Mouse (Mus musculus): ENCODE measurements around the gene Apela.
"Not testable (repeated sequence)": the region's sequence is repeated elsewhere in the genome, so short reads cannot be mapped to it uniquely, and the experiment has no call there.

Apela gene

GRCm38 (mm10) chr8:65022485-65022884 is 14.7 kb downstream of the Apela start:
- peak; percentile 11 for DNase-seq (ENCODE audit: low read depth)

GRCm38 (mm10) chr8:65018423-65018822 is 18.7 kb downstream of the Apela start, which contains the start of the genes Trim61 and Trim60:
Gene Trim61, minus strand, starts transcription at chr8:65018523.
Gene Trim60, minus strand, starts transcription at chr8:65018584.
- no peak for DNase-seq (ENCODE audit: low read depth)

DNA sequence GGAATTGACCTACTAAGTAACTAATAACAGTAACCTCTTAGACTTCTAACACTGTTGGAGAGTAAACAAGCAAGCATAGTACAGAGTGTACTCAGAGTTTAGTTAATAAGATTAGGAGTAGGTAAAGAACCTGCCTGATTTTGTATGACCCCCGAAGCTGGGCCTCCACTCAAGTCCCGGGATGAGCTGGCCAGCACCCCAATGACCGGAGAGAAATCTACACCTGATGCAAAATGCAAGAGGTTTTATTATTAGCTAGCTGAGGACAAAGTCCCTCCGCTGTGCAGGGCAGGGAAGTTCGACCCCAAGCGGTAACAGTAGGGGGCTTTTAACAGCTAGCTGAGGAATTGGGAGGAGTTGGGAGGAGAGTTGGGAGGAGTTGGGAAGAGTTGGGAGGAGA is 29.5 kb downstream of the Apela start:
- not testable (repeated sequence) for DNase-seq (ENCODE audit: low read depth)

DNA sequence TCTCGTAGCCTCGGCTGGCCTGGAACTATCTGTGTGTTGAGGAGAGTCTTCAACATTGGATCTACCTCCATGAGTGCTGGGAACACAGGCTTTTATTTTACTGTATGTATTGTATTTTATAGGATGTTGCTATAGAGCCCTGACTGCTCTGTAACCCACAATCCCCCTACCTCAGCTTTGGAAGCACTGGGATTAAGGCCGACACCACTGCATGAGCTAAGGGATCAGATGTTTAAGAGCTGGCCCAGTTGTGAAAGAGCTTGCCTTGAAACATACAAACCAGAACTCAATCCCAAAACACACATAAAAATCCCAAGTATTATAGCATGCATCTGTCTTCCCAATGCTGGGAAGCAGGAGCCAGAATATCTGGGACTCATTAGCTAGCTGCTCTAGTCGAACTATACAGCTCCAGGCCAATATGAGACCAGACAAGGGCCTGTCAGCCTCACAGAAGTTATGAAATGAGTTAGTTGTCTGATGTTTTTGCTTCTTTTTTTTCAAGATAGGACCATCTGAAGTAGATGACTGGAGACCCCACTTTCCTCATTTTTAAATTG is 38.2 kb downstream of the Apela start:
- DNase-seq (ENCODE audit: low read depth): no peak

DNA sequence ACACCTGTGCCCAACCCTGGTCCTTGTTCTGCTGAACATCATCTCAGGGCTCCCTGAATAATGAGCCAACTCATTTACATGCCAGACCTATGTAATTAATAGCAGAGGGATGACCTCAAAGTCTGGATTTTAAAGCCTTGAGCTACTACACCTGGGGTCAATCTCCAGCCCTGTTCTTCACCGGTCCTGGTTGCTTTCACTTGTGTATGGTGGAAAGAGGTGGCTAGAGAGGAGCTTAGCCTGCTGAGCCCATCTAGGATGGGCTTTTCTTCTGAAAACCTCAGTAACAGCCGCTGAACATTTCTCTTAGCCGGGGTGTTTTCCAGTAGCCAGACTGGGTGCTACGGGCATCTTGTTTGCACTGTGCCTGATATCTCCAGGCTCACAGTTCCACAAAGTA is 49.4 kb downstream of the Apela start, which contains the start of gene Trim75:
Gene Trim75, minus strand, starts transcription at position 101 of the 400 bp plus-strand sequence.
- no peak for DNase-seq (ENCODE audit: low read depth)

DNA sequence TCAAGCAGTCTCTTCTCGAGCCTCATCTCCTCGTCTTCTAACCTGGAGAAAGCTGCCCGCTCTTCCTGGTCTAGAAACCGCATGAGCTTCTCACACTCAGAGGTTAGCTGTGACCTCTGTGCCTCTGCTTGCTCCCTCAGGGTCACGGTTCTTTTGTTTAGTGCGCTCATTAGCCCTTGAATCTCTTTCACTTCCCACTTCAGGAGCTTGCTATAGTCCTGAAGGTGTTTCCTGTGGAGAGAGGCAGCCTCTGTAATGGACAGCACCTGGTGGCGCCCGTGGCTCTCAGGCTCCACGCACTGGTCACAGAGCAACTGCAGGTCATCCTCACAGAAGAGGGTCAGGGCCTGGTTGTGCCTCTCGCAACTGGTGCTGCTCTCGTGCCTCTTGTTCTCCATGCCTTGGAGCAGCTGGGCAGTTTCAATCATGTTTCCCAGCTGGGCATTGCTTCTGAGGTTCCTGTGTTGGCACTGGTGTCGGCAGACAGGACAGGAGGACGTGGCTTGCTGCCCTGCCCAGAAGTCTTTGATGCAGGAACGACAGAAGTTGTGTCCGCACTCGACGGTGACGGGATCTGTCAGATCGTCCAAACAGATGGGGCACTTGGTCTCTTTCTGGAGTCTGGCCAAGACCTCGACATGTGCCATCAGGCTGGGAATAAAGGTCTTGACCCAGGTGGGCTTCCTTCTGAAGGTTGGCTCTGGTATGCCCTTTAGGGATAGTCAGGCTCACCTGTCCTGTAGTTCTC is 53.8 kb downstream of the Apela start:
- DNase-seq (ENCODE audit: low read depth): no peak

All from fibroblast of lung, adult 2 months (primary cell).